Mouse (Mus musculus): ENCODE results near the gene Calr. TPM values are rescaled to one million over a fixed set of nuclear protein-coding genes. Genes with fewer than 3 reads are reported as not detected.

Gene Calr
- polyA plus RNA-seq, 1 experiment from 2014 or later, result 662 TPM

DNA sequence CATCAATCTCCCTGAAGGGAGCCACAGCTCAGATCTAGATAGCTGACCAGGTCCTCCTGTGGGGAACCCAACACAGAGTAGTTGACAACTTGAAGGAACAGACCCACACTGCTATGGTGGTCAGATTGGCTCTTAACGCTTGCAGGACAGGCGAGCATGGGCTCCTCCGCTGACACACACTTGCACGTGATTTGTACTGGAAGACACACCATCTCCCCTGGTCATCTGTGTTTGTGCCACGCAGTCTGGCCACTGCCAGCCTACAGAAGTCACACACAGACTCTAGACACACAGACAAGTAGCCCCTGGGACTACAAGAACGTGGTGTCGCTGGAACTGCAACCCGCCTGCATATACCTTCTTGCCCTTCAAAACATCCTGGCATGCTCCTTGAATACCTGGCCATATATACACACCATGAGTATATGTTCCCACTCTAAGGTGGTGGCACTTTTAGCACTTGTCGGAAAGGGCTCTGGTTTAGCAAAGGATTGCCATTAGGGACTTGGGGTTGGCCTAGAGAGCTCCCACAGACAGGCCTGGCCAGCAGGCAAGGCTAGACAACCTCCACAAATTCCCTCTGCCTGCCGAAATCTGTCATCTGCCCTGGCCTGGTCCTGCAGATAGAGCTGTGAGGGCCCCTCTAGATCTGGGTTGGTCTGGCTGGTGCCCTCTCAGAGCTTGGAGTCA, 48.1 kb downstream of the Calr start:
- WGBS, result 40% methylated on average over 10 of the region's 10 CpGs
- Histone ChIP-seq H3K27ac (ENCODE audit: low read length) (peak overlapping the region; percentile 81; the same call in 1 of the 2 replicates), H3K36me3 (ENCODE audit: control insufficient read depth, insufficient read depth, low read length) (no peaks in the 10 kb centered on the region), H3K4me2 (ENCODE audit: low read length) (peak overlapping the region; percentile 97), H3K9me3 (replicated peaks; ENCODE audit: control insufficient read depth, low read length, poor library complexity, severe bottlenecking) (no peaks in the 10 kb centered on the region), H3K4me1 (ENCODE audit: control insufficient read depth, insufficient read depth, low read length) (peaks cover 12% of the 10 kb centered on the region), H3K27me3 (ENCODE audit: control insufficient read depth, insufficient read depth, low read depth, low read length) (peaks cover 62% of the 10 kb centered on the region), H3K4me3 (ENCODE audit: low read depth, low read length) (peak overlapping the region; percentile 72), H3K9ac (ENCODE audit: low read depth, low read length) (peak overlapping the region; percentile 81)
- no peak for ATAC-seq

DNA sequence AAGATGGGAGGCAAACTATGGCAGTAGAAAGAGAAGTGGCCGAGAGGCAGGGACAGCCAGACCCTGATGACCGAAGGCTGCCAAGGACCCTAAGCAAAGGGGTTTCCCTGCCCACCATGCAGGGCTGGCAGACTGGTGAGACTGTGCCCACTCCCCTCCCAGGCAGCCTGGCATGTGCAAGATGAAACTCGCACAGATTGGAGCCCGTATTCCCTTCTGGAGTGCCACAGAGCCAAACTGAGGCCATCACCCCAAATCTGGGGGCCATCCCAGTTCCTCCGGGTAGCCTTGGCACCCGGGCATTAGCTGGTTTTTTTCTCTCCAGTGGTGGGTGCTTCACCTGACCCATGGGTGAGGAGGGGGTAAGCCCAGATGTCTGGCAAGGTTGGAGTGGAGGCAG, 48.8 kb downstream of the Calr start:
- Histone ChIP-seq H3K27ac (ENCODE audit: low read length) (peak overlapping the region; percentile 81; the same call in 1 of the 2 replicates), H3K9ac (ENCODE audit: low read depth, low read length) (0 out of 2 replicates have a peak overlapping the region, but pooled peaks have one; percentile 20), H3K36me3 (ENCODE audit: control insufficient read depth, insufficient read depth, low read length) (no peaks in the 10 kb centered on the region), H3K4me1 (ENCODE audit: control insufficient read depth, insufficient read depth, low read length) (peaks cover 14% of the 10 kb centered on the region), H3K9me3 (replicated peaks; ENCODE audit: control insufficient read depth, low read length, poor library complexity, severe bottlenecking) (no peaks in the 10 kb centered on the region), H3K27me3 (ENCODE audit: control insufficient read depth, insufficient read depth, low read depth, low read length) (peaks cover 59% of the 10 kb centered on the region), H3K4me3 (ENCODE audit: low read depth, low read length) (peak overlapping the region; percentile 72; the same call in 1 of the 2 replicates), H3K4me2 (ENCODE audit: low read length) (peak overlapping the region; percentile 97)
- 67% methylated on average over 6 of the region's 6 CpGs for WGBS
- no peak for ATAC-seq

DNA sequence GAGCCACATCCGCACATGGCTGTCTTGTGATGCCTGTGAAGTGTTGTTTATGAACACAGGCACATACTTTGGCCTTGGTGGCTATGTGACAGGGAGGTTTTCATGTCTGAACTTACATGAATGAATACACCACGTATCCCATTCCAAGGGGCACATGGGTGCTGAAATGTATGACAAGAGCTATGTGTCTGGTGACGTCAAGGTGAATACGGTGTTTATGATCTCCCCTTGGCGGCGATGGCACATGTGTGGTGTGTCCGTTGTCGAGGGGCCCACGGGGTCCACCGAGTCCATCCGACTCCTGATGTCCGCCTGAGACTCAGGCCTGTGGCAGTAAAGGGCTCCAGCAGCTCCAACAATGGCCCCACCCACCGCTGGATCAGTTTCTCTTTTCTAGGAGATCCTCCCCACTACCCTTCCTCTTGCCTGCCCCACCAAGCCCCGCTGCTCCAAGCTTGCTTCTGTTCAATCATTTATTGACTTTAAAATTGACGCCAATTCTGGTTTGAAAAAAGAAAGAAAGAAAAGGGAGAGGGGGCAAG, 49.4 kb downstream of the Calr start:
- WGBS, result 72% methylated on average over 15 of the region's 15 CpGs
- Histone ChIP-seq H3K4me3 (ENCODE audit: low read depth, low read length) (no peak overlapping the region), H3K9me3 (replicated peaks; ENCODE audit: control insufficient read depth, low read length, poor library complexity, severe bottlenecking) (no peaks in the 10 kb centered on the region), H3K9ac (ENCODE audit: low read depth, low read length) (no peak overlapping the region), H3K4me2 (ENCODE audit: low read length) (peak overlapping the region; percentile 97; the same call in 1 of the 2 replicates), H3K4me1 (ENCODE audit: control insufficient read depth, insufficient read depth, low read length) (peaks cover 14% of the 10 kb centered on the region), H3K36me3 (ENCODE audit: control insufficient read depth, insufficient read depth, low read length) (no peaks in the 10 kb centered on the region), H3K27me3 (ENCODE audit: control insufficient read depth, insufficient read depth, low read depth, low read length) (peaks cover 54% of the 10 kb centered on the region), H3K27ac (ENCODE audit: low read length) (no peak overlapping the region)
- ATAC-seq, result no peak

DNA sequence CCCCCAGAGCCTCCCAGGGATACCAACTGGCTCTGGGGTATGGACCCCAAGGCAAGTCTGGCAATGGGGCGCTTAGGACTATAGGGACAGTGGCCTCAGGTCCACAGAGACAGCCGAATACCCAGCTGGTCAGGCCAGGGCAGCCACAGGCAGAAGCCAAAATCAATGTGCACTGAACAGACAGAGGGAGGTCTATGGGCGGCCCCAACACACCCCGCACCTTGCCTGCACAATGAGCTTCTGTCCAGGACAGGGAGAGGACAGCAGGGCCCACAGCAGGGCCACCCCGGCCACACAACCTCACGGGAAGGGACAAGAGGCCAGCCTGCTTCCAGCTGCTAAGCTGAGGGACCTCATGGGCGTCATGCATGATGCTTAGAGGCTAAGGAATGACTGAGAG, 52.2 kb downstream of the Calr start:
- no peak overlapping the region for H3K9ac ChIP-seq (ENCODE audit: low read depth, low read length)

DNA sequence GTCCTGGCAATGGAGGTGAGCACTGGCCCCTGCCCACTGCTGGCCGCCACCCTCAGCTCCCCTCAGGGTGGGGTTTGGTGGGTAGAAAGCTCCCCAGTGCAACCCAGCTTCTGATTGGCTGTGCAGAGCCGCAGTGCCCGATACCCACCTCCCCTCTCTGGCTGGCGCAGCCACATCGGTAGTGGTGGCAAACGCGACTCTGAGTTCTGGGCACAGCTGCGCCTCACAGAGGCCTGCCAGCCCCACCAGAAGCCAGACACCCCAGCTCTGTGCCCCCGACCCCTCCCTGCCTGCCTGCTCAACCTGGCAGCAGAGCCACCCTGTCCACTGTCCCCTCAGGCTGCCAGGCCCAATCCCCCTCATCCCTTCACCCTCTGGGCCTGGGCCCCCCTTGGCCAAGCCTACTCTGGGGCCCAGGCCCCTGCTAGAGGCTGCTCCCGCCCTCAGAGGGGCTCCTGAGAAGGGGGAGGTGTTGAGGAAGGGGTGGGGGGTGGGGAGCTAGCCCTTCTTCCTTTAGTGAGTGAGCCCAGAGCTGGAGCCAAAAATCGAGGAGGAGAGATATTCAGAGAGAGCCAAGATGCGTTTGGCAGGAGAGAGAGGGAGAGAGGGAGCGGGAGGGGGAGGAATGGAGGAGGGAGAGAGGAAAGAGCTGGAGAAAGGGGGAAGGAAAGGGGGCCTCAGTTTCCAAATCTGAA, 52.8 kb downstream of the Calr start:
- H3K4me1 ChIP-seq (ENCODE audit: control insufficient read depth, insufficient read depth, low read length), result peaks cover 6% of the 10 kb centered on the region; the same call in 1 of the 2 replicates
- peaks cover 53% of the 10 kb centered on the region for H3K27me3 ChIP-seq (ENCODE audit: control insufficient read depth, insufficient read depth, low read depth, low read length)
- 43% methylated on average over 12 of the region's 13 CpGs for WGBS
- peak; percentile 87 for ATAC-seq
- H3K4me3 ChIP-seq (ENCODE audit: low read depth, low read length), result no peak overlapping the region
- peak overlapping the region; percentile 74 for H3K27ac ChIP-seq (ENCODE audit: low read length)
- no peaks in the 10 kb centered on the region for H3K36me3 ChIP-seq (ENCODE audit: control insufficient read depth, insufficient read depth, low read length)
- H3K4me2 ChIP-seq (ENCODE audit: low read length), result peak overlapping the region; percentile 16; the same call in 1 of the 2 replicates
- H3K9ac ChIP-seq (ENCODE audit: low read depth, low read length), result 0 out of 2 replicates have a peak overlapping the region, but pooled peaks have one; percentile 37
- no peaks in the 10 kb centered on the region for H3K9me3 ChIP-seq (replicated peaks; ENCODE audit: control insufficient read depth, low read length, poor library complexity, severe bottlenecking)

More for the DNA sequence above, 52.2 kb downstream of the Calr start:
- Histone ChIP-seq H3K9me3 (replicated peaks; ENCODE audit: control insufficient read depth, low read length, poor library complexity, severe bottlenecking) (no peaks in the 10 kb centered on the region), H3K36me3 (ENCODE audit: control insufficient read depth, insufficient read depth, low read length) (no peaks in the 10 kb centered on the region), H3K27ac (ENCODE audit: low read length) (peak overlapping the region; percentile 74), H3K4me3 (ENCODE audit: low read depth, low read length) (no peak overlapping the region), H3K27me3 (ENCODE audit: control insufficient read depth, insufficient read depth, low read depth, low read length) (peaks cover 51% of the 10 kb centered on the region), H3K4me2 (ENCODE audit: low read length) (0 out of 2 replicates have a peak overlapping the region, but pooled peaks have one; percentile 7), H3K4me1 (ENCODE audit: control insufficient read depth, insufficient read depth, low read length) (peaks cover 7% of the 10 kb centered on the region; the same call in 1 of the 2 replicates)
- peak; percentile 47 for ATAC-seq
- 42% methylated on average over 7 of the region's 7 CpGs for WGBS

DNA sequence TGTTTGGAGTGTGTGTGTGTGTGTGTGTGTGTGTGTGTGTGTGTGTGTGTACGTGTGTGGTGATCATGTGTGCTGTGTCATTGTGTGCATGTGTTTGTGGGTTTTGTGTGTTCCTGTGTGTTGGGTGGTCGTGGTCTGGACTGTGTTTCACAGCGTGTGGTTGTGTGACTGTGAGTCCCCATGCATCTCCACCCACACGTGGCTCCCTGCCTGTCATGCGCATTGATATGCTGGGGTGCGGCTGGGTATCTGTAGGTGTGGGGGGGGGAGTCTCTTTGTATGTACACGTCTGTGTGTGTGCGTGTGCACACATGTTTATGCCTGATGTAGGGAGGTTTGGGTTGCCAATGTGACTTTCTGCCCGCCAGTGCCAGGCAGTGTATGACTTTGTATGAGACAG, 53.6 kb downstream of the Calr start:
- WGBS, result 86% methylated on average over 9 of the region's 9 CpGs
- no peaks in the 10 kb centered on the region for H3K36me3 ChIP-seq (ENCODE audit: control insufficient read depth, insufficient read depth, low read length)
- no peak overlapping the region for H3K9ac ChIP-seq (ENCODE audit: low read depth, low read length)
- no peaks in the 10 kb centered on the region for H3K9me3 ChIP-seq (replicated peaks; ENCODE audit: control insufficient read depth, low read length, poor library complexity, severe bottlenecking)
- ATAC-seq, result no peak
- H3K4me1 ChIP-seq (ENCODE audit: control insufficient read depth, insufficient read depth, low read length), result peaks cover 6% of the 10 kb centered on the region; the same call in 1 of the 2 replicates
- peaks cover 56% of the 10 kb centered on the region for H3K27me3 ChIP-seq (ENCODE audit: control insufficient read depth, insufficient read depth, low read depth, low read length)
- no peak overlapping the region for H3K4me2 ChIP-seq (ENCODE audit: low read length)
- no peak overlapping the region for H3K4me3 ChIP-seq (ENCODE audit: low read depth, low read length)
- peak overlapping the region; percentile 74 for H3K27ac ChIP-seq (ENCODE audit: low read length)

DNA sequence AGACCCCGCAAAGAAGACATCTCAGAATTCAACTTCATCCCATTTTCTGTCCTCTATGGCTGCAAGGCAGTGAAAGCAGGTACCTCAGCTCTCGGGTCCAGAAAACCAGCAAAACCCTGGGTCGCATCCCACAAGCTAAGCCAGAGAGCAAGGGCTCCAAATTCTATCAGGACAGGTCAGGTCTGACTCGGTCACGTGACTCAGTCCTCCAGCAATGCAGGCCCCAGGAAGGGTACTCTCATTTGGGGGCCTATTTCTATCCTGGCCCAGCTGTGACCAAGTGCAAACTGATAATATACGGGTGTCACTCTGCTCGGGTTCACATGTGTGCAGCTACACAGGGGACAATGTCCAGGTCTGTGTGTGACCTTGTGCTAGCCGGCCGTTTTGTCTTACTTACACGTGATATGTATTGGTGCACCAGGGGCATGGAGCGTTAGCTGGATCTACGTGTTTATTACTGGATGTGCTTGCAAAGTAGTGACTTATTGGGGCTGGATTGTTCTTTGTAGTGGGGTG, 54.2 kb downstream of the Calr start:
- no peak overlapping the region for H3K9ac ChIP-seq (ENCODE audit: low read depth, low read length)
- 74% methylated on average over 12 of the region's 12 CpGs for WGBS
- peak overlapping the region; percentile 40; the same call in 1 of the 2 replicates for H3K27ac ChIP-seq (ENCODE audit: low read length)
- ATAC-seq, result no peak
- no peak overlapping the region for H3K4me2 ChIP-seq (ENCODE audit: low read length)
- H3K4me1 ChIP-seq (ENCODE audit: control insufficient read depth, insufficient read depth, low read length), result peaks cover 6% of the 10 kb centered on the region; the same call in 1 of the 2 replicates
- no peak overlapping the region for H3K4me3 ChIP-seq (ENCODE audit: low read depth, low read length)
- no peaks in the 10 kb centered on the region for H3K9me3 ChIP-seq (replicated peaks; ENCODE audit: control insufficient read depth, low read length, poor library complexity, severe bottlenecking)
- H3K27me3 ChIP-seq (ENCODE audit: control insufficient read depth, insufficient read depth, low read depth, low read length), result peaks cover 59% of the 10 kb centered on the region
- no peaks in the 10 kb centered on the region for H3K36me3 ChIP-seq (ENCODE audit: control insufficient read depth, insufficient read depth, low read length)

Data from midbrain, embryonic 16.5 days (tissue).